Mouse (Mus musculus): ENCODE results near the gene Adam25. TPM values are rescaled to one million over a fixed set of nuclear protein-coding genes. Genes with fewer than 3 reads are reported as not detected.
"Not testable (repeated sequence)": the region's sequence is repeated elsewhere in the genome, so short reads cannot be mapped to it uniquely, and the experiment has no call there.

The Adam25 gene
- total RNA-seq (2017) = not detected in 2 replicates

GRCm38 (mm10) chr8:40751908-40752307 is at the start of gene Adam25:
TSS of gene Adam25 (plus strand) at chr8:40752208.
- ATAC-seq (replicated peaks; ENCODE audit: low read depth, poor library complexity, severe bottlenecking) = not testable (repeated sequence)

GRCm38 (mm10) chr8:40715406-40715805 is 36.6 kb upstream of the Adam25 start:
- not testable (repeated sequence) for ATAC-seq (replicated peaks; ENCODE audit: low read depth, poor library complexity, severe bottlenecking)

GRCm38 (mm10) chr8:40715986-40716385 is 36.0 kb upstream of the Adam25 start:
- no peak for ATAC-seq (replicated peaks; ENCODE audit: low read depth, poor library complexity, severe bottlenecking)

GRCm38 (mm10) chr8:40783320-40783719 is 31.3 kb downstream of the Adam25 start:
- ATAC-seq (replicated peaks; ENCODE audit: low read depth, poor library complexity, severe bottlenecking) = no peak

GRCm38 (mm10) chr8:40792973-40793372 is 41.0 kb downstream of the Adam25 start, which contains the start of gene Adam20:
TSS of gene Adam20 (plus strand) at chr8:40793273.
- ATAC-seq (replicated peaks; ENCODE audit: low read depth, poor library complexity, severe bottlenecking) = not testable (repeated sequence)

- no peak for ATAC-seq (replicated peaks; ENCODE audit: low read depth, poor library complexity, severe bottlenecking)
Observed at GRCm38 (mm10) chr8:40803379-40804079, 51.5 kb downstream of the Adam25 start.

Other genes with a start within 250 kb of the Adam25 start
- gene Adam24, start 77.1 kb upstream of the Adam25 start, total RNA-seq (2017) = not detected in 2 replicates
- gene Adam20, start 41.1 kb downstream of the Adam25 start, total RNA-seq (2017) = not detected in 2 replicates
- gene Adam39, start 70.8 kb downstream of the Adam25 start, total RNA-seq (2017) = not detected in 2 replicates

Data from common myeloid progenitor, adult 5-6 weeks (primary cell).